Mouse (Mus musculus): ENCODE measurements around the gene Des.
A peak's percentile ranks its signal among the peaks of the same experiment; 100 is the strongest.

DNA sequence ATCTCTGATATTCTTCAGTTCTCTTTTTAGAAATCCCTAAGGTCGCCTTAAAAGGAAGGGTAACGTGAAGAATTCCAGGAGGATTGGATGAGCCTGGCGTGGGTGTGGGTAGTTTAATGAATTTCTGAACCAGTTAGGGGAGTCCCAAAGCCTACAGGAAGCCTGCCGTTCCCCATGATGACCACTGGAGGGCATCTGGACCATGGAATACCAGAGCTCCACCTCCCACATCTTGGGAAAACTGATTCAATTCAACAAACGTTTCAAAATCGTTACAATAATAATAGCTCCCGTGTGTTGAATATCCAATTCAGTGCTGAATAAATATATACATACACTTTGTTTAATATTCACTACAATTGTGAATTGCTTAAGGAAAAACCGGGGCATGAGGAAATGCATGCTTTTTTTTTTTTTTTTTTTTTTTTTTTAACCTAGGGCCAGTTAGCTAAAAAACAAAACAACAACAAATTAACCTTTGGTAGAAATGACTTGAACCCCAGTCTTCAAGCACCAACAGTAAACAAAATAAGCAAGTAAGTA, 17.2 kb upstream of the Des start:
- no peak for TF ChIP-seq POLR2A (IDR thresholded peaks at IDR 0.05; ENCODE audit: borderline replicate concordance, low read depth, low read length)
- TF ChIP-seq CTCF (IDR thresholded peaks at IDR 0.05; ENCODE audit: low read depth, low read length), result peak; percentile 79
